Mouse (Mus musculus) midbrain, embryonic 15.5 days (tissue): ENCODE measurements around the gene Rreb1. TPM values are rescaled to one million over a fixed set of nuclear protein-coding genes. Genes with fewer than 3 reads are reported as not detected.

Experiments
- ATAC-seq: fragments of 200-750 bp; cut with Nextera tagmentation; replicated peaks from 2 replicates; pipeline ENCODE4 v1.8.0; 2017; ENCODE audit warnings: moderate TSS enrichment
- H3K27ac ChIP-seq: fragments of 300-500 bp; sonication (generic); 2 replicates; pipeline ENCODE4 v1.5.1; 2015; ENCODE audit warnings: mild to moderate bottlenecking, inconsistent platforms
- H3K27me3 ChIP-seq: fragments of 300-500 bp; sonication (generic); replicated peaks from 2 replicates; pipeline ENCODE4 v1.6.1; 2015; ENCODE audit warnings: inconsistent platforms
- H3K36me3 ChIP-seq: fragments of 300-500 bp; sonication (generic); replicated peaks from 2 replicates; pipeline ENCODE4 v1.6.1; 2015; ENCODE audit warnings: inconsistent platforms
- H3K4me1 ChIP-seq: fragments of 300-500 bp; sonication (generic); 2 replicates; pipeline ENCODE4 v1.6.1; 2015; ENCODE audit warnings: inconsistent platforms
- H3K4me2 ChIP-seq: fragments of 300-500 bp; sonication (generic); 2 replicates; pipeline ENCODE4 v1.6.1; 2015; ENCODE audit warnings: inconsistent platforms, mild to moderate bottlenecking, moderate library complexity
- H3K4me3 ChIP-seq: fragments of 300-500 bp; sonication (generic); 2 replicates; pipeline ENCODE4 v1.5.1; 2015; ENCODE audit warnings: mild to moderate bottlenecking, inconsistent platforms
- H3K9ac ChIP-seq: fragments of 300-500 bp; sonication (generic); 2 replicates; pipeline ENCODE4 v1.6.1; 2015; ENCODE audit warnings: mild to moderate bottlenecking, inconsistent platforms
- H3K9me3 ChIP-seq: fragments of 300-500 bp; sonication (generic); 2 replicates; pipeline ENCODE4 v1.6.1; 2016; ENCODE audit warnings: inconsistent platforms
- WGBS: fragments of 180-500 bp; shearing (Covaris S2); methylation state at CpG from one replicate; pipeline ENCODE4 v1.1.7; 2015; ENCODE audit warnings: mixed read lengths; 5-methylcytosine and 5-hydroxymethylcytosine counted together
- polyA plus RNA-seq: library from polyadenylated mRNA; unstranded; fragments of >200 nt; fragmentation: Nextera tagmentation; extraction: Ambion mirVana; gene quantifications from 2 replicates; pipeline ENCODE4 v1.2.1, GENCODE M21; 2015

Gene Rreb1
- polyA plus RNA-seq, 1 experiment from 2014 or later = 3.9 TPM

DNA sequence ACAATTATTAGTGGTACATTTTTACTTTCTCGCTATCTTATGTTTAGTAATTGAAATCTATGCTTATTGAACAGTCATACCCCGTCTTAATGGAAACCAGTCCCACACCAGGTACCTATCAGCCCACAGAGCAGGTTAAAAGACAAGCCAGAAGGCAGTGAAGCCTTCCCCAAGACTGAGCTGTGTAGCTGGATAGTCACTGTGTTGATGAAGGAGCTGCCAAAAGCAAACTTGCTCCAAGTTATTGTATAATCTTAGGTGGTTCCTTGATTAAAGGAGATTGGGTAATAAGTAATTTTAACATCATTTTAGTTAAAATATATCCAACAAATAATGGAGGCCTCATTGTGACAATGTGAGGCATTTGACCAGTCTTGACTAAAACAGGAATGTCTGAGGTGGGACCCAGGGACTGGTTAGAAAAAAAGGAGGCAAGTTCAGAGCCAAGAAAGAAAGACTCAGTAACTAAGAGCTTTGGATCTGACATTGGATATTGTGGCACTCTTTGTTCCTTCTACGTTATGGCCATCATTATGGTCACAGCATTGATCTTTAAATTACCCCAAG lies 141.6 kb downstream of the Rreb1 start:
- H3K27me3 ChIP-seq = no peaks in the 10 kb centered on the region
- H3K9me3 ChIP-seq = no peaks in the 10 kb centered on the region
- H3K27ac ChIP-seq = no peak overlapping the region
- 96% methylated on average over 3 of the region's 3 CpGs for WGBS
- no peak for ATAC-seq
- no peak overlapping the region for H3K9ac ChIP-seq
- no peak overlapping the region for H3K4me2 ChIP-seq
- H3K4me1 ChIP-seq = no peaks in the 10 kb centered on the region
- no peak overlapping the region for H3K4me3 ChIP-seq
- H3K36me3 ChIP-seq = no peaks in the 10 kb centered on the region

DNA sequence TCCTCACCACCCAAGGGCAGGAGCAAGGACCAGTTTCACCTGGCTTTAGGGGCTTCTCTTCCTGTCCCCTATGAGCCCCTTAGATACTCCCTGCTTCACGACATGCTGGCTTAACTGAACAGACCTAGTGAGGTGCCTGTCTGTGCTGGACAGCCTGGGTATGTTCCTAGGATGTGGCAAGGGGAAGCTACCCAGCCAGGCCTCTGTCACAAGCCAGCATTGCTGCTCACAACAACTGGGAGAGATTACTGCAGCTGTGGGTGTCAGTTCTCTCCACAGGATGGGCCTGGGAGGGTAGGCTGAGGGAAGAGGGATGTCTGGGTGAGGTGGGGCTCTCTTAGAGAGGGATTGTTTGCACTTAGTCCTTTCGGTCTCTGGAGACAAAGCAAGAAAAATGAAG lies 142.5 kb downstream of the Rreb1 start:
- no peak for ATAC-seq
- no peaks in the 10 kb centered on the region for H3K36me3 ChIP-seq
- no peaks in the 10 kb centered on the region for H3K4me1 ChIP-seq
- 24% methylated on average over 2 of the region's 2 CpGs for WGBS
- no peaks in the 10 kb centered on the region for H3K9me3 ChIP-seq
- no peak overlapping the region for H3K4me3 ChIP-seq
- H3K27me3 ChIP-seq = no peaks in the 10 kb centered on the region
- H3K27ac ChIP-seq = no peak overlapping the region
- no peak overlapping the region for H3K4me2 ChIP-seq
- H3K9ac ChIP-seq = no peak overlapping the region

DNA sequence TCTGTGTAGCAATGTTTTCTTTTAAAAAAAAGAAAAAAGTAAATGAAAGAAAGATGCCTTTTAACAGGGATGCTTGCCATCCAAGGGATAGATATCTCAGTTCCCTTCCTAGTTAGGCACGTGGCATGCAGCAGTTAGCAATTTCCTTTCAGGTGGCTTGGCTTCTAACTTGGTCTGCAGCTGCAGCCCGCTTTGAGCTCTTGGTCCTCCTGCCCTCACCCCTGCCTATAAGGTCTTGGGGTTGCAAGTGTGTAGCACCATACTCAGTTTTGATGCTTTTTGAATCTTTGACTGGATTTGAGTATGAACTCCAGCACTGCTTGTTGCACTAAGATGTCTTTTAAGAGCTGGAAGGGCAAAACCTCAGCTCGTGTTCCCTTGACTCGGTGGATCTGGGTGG lies 144.9 kb downstream of the Rreb1 start:
- no peaks in the 10 kb centered on the region for H3K4me1 ChIP-seq
- no peaks in the 10 kb centered on the region for H3K27me3 ChIP-seq
- H3K27ac ChIP-seq = no peak overlapping the region
- no peak overlapping the region for H3K9ac ChIP-seq
- no peak for ATAC-seq
- no peak overlapping the region for H3K4me3 ChIP-seq
- 90% methylated on average over 4 of the region's 4 CpGs for WGBS
- no peaks in the 10 kb centered on the region for H3K36me3 ChIP-seq
- no peaks in the 10 kb centered on the region for H3K9me3 ChIP-seq
- no peak overlapping the region for H3K4me2 ChIP-seq

DNA sequence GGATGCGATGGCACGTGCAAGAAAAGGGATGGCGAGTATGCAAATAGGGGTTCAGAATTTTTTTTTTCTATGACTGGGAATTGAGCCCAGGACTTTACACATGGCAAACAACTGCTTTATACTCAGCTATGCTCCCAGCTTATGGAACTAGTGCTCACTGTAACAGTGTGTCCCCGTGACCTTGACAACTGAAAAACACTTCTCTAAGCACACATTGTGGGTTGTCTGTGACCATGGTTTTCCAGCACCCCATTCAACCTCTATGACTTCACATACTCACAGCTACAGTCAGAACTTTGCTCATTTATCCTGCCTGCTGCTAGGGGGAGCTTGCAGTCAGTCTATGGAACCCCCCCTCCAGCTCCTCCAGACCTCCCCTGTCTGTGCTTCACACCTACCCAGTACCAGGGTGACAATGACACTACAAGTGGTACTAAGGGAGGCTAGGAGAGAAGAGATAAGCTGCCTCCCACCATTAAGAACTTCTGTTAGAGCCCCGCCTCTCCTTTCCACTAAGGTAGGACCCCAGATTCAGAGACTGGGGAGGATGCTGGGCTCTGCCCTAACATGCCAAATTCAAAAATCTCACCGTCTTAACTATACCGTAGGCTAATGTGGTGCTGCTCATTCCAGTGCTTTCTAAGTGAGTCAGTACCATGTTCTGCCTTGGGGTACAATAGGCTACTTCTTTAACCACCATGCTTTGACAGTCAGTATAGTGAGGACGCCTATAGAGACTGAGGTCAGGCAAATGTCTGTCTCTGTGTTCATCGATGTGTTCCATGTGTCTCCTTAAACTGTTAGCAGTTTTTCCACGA lies 145.7 kb downstream of the Rreb1 start:
- no peaks in the 10 kb centered on the region for H3K9me3 ChIP-seq
- H3K4me1 ChIP-seq = no peaks in the 10 kb centered on the region
- H3K9ac ChIP-seq = no peak overlapping the region
- 90% methylated on average over 10 of the region's 10 CpGs for WGBS
- H3K27ac ChIP-seq = no peak overlapping the region
- H3K36me3 ChIP-seq = no peaks in the 10 kb centered on the region
- no peak overlapping the region for H3K4me2 ChIP-seq
- H3K4me3 ChIP-seq = no peak overlapping the region
- no peak for ATAC-seq
- H3K27me3 ChIP-seq = no peaks in the 10 kb centered on the region

DNA sequence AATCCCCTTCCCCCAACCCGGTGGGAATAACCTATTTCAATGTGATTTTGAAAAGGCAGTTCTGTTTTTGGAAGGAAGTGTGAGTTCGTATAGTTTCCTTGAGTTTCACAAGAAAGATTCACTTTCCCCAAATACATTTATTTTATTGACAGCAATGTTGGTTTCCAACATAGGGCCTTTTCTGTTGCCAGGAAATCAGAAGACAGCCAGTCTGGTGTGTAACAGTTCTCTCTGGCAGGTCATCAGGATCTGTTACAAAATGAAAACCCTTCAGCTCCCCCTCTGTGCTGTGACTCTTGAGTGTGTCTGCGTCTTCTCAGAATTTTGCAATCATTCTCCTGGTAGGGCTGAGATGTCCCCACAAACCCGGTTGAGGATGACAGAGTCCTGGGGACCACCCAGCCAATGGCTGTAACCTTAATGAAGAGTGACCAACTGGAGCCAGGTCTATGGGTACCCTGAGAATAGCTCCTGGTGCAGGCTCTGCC lies 146.3 kb downstream of the Rreb1 start:
- H3K4me3 ChIP-seq = no peak overlapping the region
- 84% methylated on average over 4 of the region's 4 CpGs for WGBS
- no peaks in the 10 kb centered on the region for H3K4me1 ChIP-seq
- no peaks in the 10 kb centered on the region for H3K27me3 ChIP-seq
- no peak for ATAC-seq
- H3K36me3 ChIP-seq = no peaks in the 10 kb centered on the region
- H3K9me3 ChIP-seq = no peaks in the 10 kb centered on the region
- H3K27ac ChIP-seq = no peak overlapping the region
- no peak overlapping the region for H3K9ac ChIP-seq
- no peak overlapping the region for H3K4me2 ChIP-seq

DNA sequence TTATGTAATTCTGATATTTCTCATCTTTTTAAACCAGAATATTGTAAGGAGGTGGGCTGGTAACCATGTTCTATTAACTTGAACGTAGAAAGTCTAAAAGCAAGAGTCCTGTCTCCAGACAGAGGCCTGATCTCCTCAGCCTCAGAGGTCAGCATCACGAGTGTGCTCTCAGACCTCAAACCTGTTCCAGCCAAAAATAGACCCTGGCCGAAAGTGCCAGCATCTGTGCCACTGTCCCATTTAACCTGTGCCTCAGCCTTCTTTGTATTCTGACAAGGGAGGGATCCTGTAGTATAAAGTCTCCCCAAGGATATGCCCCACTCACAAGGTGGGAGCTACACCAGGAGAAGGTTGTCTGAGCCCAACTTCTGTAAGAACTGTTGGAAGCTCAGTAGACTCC lies 148.2 kb downstream of the Rreb1 start:
- H3K4me1 ChIP-seq = no peaks in the 10 kb centered on the region
- no peak overlapping the region for H3K9ac ChIP-seq
- no peaks in the 10 kb centered on the region for H3K27me3 ChIP-seq
- no peak overlapping the region for H3K27ac ChIP-seq
- 94% methylated on average over 3 of the region's 3 CpGs for WGBS
- H3K9me3 ChIP-seq = no peaks in the 10 kb centered on the region
- H3K36me3 ChIP-seq = no peaks in the 10 kb centered on the region
- no peak overlapping the region for H3K4me3 ChIP-seq
- no peak overlapping the region for H3K4me2 ChIP-seq
- ATAC-seq = no peak

DNA sequence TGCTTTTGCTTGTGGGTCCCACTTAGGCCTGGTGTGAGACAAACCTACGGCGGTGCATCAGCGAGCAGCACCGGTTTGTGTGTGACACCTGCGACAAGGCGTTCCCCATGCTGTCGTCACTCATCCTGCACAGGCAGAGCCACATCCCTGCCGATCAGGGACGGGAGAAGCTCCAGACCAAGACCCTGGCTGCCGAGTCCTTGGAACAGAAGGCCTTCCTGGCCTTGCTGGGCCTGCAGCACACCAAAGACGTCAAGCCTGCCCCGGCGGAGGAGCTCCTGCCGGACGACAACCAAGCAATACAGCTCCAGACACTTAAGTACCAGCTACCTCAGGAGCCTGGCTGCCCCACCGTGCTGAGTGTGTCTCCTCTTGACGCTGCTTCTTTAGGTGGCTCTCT lies 151.3 kb downstream of the Rreb1 start:
- Histone ChIP-seq H3K4me3 (no peak overlapping the region), H3K27ac (no peak overlapping the region), H3K9me3 (no peaks in the 10 kb centered on the region), H3K9ac (no peak overlapping the region), H3K36me3 (no peaks in the 10 kb centered on the region), H3K4me2 (no peak overlapping the region), H3K27me3 (no peaks in the 10 kb centered on the region), H3K4me1 (no peaks in the 10 kb centered on the region)
- no peak for ATAC-seq
- WGBS = 94% methylated on average over 17 of the region's 17 CpGs

DNA sequence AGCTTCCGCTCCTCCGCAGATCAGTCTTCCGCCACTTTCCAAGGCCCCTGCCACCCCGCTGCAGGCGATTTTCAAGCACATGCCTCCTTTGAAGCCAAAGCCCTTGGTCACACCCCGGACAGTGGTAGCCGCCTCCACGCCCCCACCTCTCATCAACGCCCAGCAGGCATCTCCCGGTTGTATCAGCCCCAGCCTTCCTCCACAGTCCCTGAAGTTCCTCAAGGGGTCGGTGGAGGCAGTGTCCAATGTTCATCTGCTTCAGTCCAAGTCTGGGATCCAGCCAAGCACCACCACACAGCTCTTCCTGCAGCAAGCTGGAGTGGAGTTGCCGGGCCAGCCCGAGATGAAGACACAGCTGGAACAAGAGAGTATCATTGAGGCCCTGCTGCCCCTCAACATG lies 151.9 kb downstream of the Rreb1 start:
- Histone ChIP-seq H3K4me3 (no peak overlapping the region), H3K27me3 (no peaks in the 10 kb centered on the region), H3K27ac (no peak overlapping the region), H3K9ac (no peak overlapping the region), H3K4me2 (no peak overlapping the region), H3K4me1 (no peaks in the 10 kb centered on the region), H3K9me3 (no peaks in the 10 kb centered on the region), H3K36me3 (no peaks in the 10 kb centered on the region)
- ATAC-seq = no peak
- 91% methylated on average over 13 of the region's 13 CpGs for WGBS

DNA sequence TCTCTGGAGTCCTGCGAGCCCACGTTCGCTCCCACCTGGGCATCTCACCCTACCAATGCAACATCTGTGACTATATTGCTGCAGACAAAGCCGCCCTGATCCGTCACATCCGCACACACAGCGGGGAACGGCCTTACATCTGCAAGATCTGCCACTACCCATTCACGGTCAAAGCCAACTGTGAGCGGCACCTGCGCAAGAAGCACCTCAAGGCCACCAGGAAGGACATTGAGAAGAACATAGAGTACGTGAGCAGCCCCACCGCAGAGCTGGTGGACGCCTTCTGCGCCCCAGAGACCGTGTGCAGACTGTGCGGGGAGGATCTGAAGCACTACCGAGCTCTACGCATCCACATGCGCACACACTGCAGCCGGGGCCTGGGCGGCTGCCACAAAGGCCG lies 152.4 kb downstream of the Rreb1 start:
- H3K4me2 ChIP-seq = no peak overlapping the region
- H3K4me1 ChIP-seq = no peaks in the 10 kb centered on the region
- no peak overlapping the region for H3K9ac ChIP-seq
- no peaks in the 10 kb centered on the region for H3K9me3 ChIP-seq
- no peaks in the 10 kb centered on the region for H3K27me3 ChIP-seq
- H3K4me3 ChIP-seq = no peak overlapping the region
- no peak for ATAC-seq
- 90% methylated on average over 23 of the region's 23 CpGs for WGBS
- no peak overlapping the region for H3K27ac ChIP-seq
- H3K36me3 ChIP-seq = no peaks in the 10 kb centered on the region

DNA sequence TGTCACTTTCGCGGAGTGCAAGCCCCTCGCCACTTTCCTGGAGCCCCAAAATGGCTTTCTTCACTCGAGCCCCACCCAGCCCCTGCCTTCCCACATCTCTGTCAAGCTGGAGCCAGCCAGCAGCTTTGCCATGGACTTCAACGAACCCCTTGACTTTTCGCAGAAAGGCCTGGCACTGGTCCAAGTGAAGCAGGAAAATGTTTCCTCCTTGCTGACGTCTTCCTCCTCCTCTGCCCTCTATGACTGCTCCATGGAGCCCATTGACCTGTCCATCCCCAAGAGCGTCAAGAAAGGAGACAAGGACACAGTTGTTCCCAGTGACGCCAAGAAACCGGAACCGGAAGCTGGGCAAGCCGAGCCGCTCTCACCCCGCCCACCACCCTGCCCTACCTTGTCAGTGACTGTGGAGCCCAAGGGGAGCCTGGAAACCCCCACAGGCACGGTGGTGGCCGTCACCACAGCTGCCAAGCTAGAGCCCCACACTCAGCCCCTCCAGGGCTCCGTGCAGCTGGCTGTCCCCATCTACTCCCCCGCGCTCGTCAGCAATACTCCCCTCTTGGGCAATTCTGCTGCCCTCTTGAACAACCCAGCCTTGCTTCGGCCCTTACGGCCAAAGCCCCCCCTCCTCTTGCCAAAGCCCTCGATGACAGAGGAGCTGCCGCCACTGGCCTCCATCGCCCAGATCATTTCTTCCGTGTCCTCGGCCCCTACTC lies 153.2 kb downstream of the Rreb1 start:
- Histone ChIP-seq H3K4me3 (no peak overlapping the region), H3K4me2 (no peak overlapping the region), H3K9ac (no peak overlapping the region), H3K36me3 (no peaks in the 10 kb centered on the region), H3K4me1 (no peaks in the 10 kb centered on the region), H3K9me3 (no peaks in the 10 kb centered on the region), H3K27me3 (no peaks in the 10 kb centered on the region), H3K27ac (no peak overlapping the region)
- no peak for ATAC-seq
- 72% methylated on average over 27 of the region's 27 CpGs for WGBS

DNA sequence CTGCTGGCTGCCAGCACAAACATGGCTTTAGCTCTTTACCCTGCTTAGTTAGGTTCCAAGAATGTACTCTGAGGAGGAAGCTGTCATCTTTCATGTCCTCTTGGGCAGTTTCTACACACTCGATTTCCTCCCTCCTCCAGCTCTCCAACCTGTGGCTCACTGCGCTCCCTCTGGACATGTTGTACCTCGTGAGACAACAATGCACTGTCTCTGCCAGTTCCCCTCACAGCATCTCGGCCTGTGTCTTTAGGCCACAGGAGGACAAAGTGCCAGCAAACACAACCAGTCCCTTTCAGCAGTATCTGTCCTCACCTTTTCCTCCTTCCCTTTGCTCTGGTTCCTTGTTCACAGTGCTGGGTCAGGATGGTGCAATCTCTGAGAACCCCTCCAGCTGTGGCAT lies 155.9 kb downstream of the Rreb1 start:
- WGBS = 83% methylated on average over 4 of the region's 4 CpGs
- Histone ChIP-seq H3K4me3 (no peak overlapping the region), H3K4me2 (no peak overlapping the region)

DNA sequence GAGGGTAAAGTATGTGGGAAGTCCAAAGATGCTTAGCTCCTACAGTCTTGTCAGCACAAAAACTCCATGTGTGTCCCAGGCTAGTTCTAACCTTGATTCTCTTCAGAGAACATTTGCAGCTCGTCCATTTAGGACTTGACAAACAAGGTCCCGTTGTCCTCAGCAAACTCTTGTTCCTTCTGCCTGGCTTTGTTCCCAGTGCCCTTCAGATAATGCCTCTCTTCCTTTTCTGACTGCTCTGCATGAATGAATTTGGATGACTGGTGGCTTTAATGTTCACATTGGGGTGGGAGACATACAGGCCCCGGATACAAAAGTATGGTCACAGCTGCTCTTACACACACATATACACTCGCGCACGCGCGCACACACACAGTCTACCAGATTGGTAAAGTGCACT lies 156.7 kb downstream of the Rreb1 start:
- Histone ChIP-seq H3K9ac (no peak overlapping the region), H3K27me3 (no peaks in the 10 kb centered on the region), H3K27ac (no peak overlapping the region), H3K4me1 (no peaks in the 10 kb centered on the region), H3K9me3 (no peaks in the 10 kb centered on the region), H3K4me2 (no peak overlapping the region), H3K36me3 (no peaks in the 10 kb centered on the region), H3K4me3 (no peak overlapping the region)
- 74% methylated on average over 8 of the region's 8 CpGs for WGBS
- ATAC-seq = no peak

More for the DNA sequence above, 155.9 kb downstream of the Rreb1 start:
- no peaks in the 10 kb centered on the region for H3K4me1 ChIP-seq
- no peaks in the 10 kb centered on the region for H3K27me3 ChIP-seq
- no peak overlapping the region for H3K27ac ChIP-seq
- ATAC-seq = no peak
- H3K9me3 ChIP-seq = no peaks in the 10 kb centered on the region
- H3K9ac ChIP-seq = no peak overlapping the region
- no peaks in the 10 kb centered on the region for H3K36me3 ChIP-seq
